Mouse (Mus musculus): ENCODE data around the gene Arhgef40.
A peak's percentile ranks its signal among the peaks of the same experiment; 100 is the strongest.
"Not testable (repeated sequence)": the region's sequence is repeated elsewhere in the genome, so short reads cannot be mapped to it uniquely, and the experiment has no call there.

Gene Arhgef40

GRCm38 (mm10) chr14:52019051-52019589 is 34.6 kb downstream of the Arhgef40 start:
- DNase-seq (ENCODE audit: low spot score), result no peak

GRCm38 (mm10) chr14:52019590-52020340 is 35.2 kb downstream of the Arhgef40 start:
- DNase-seq (ENCODE audit: low spot score), result peak; percentile 97

- DNase-seq (ENCODE audit: low spot score), result peak; percentile 80
Observed at GRCm38 (mm10) chr14:52020486-52021137, 36.1 kb downstream of the Arhgef40 start, which contains the start of gene Zfp219. Zfp219 (minus strand) TSS chr14:52020733.

GRCm38 (mm10) chr14:52021138-52021529 is 36.6 kb downstream of the Arhgef40 start:
- no peak for DNase-seq (ENCODE audit: low spot score)

- no peak for DNase-seq (ENCODE audit: low spot score)
Observed at GRCm38 (mm10) chr14:52021568-52022212, 37.2 kb downstream of the Arhgef40 start.

GRCm38 (mm10) chr14:52022244-52022708 is 37.8 kb downstream of the Arhgef40 start:
- DNase-seq (ENCODE audit: low spot score), result no peak

GRCm38 (mm10) chr14:52022709-52023459 is 38.4 kb downstream of the Arhgef40 start:
- DNase-seq (ENCODE audit: low spot score), result peak; percentile 93

- DNase-seq (ENCODE audit: low spot score), result no peak
Observed at GRCm38 (mm10) chr14:52024133-52024532, 39.6 kb downstream of the Arhgef40 start.

GRCm38 (mm10) chr14:52026342-52026741 is 41.8 kb downstream of the Arhgef40 start:
- DNase-seq (ENCODE audit: low spot score), result no peak

GRCm38 (mm10) chr14:52035926-52036325 is 51.4 kb downstream of the Arhgef40 start:
- no peak for DNase-seq (ENCODE audit: low spot score)

- no peak for DNase-seq (ENCODE audit: low spot score)
Observed at GRCm38 (mm10) chr14:52039332-52039731, 54.8 kb downstream of the Arhgef40 start.

- not testable (repeated sequence) for DNase-seq (ENCODE audit: low spot score)
Observed at GRCm38 (mm10) chr14:52042359-52042758, 57.8 kb downstream of the Arhgef40 start, which contains the start of gene Olfr221. Olfr221 (minus strand) TSS chr14:52042459.

GRCm38 (mm10) chr14:52043446-52043845 is 58.9 kb downstream of the Arhgef40 start:
- no peak for DNase-seq (ENCODE audit: low spot score)

GRCm38 (mm10) chr14:52044901-52045678 is 60.6 kb downstream of the Arhgef40 start:
- peak; percentile 31 for DNase-seq (ENCODE audit: low spot score)

GRCm38 (mm10) chr14:52045966-52046565 is 61.5 kb downstream of the Arhgef40 start:
- DNase-seq (ENCODE audit: low spot score), result no peak

- DNase-seq (ENCODE audit: low spot score), result not testable (repeated sequence)
Observed at GRCm38 (mm10) chr14:52052720-52053119, 68.2 kb downstream of the Arhgef40 start.

Data from urinary bladder, postnatal 14 days (tissue).